Mouse (Mus musculus): Measurements from ENCODE around the gene Olfr283. TPM values are rescaled to one million over a fixed set of nuclear protein-coding genes. Genes with fewer than 3 reads are reported as not detected.

Gene Olfr283
- not detected for polyA plus RNA-seq (2017; shearing (Covaris generic))

DNA sequence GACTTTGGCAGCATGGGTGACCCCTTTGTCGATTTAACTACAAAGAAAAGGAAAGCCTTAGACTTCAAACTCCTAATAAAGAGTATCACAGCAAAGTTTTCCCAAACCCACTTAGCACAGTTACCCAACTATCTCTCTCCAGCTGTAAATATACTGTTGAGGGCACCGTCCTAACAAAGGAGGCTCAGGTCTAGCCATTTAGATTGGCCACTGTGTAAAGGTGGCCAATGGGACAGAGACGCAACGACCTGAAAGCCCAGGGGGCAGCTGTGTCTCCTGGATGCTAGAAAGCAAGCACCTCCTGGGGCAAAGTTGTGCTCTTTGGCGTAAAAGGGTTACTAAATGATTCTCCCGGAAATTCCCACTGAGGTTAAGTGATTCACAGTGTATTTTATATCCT is at the start of gene Olfr283:
Gene Olfr283 (minus strand): TSS at position 101 of the 400 bp plus-strand sequence.

DNA sequence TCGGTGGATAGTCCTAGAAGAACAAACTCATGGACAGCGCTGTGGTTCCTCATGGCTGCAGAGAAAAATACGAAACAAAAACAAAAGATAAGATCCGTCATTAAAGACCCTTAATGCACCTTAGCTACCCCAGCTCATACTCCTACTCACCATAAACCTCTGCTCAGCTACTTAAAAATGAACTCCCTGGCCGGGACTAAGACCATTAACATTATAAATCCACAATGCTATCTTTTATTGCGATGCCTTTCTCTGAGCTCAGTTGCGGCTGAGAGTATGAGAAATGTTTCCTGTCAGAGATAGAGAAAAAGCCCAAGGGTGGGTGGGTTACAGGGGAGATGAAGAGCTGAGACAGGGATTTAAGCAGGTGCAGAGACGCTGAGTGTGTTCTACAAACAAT is 39.9 kb downstream of the Olfr283 start, which contains the start of gene Olfr284:
Gene Olfr284 (minus strand): TSS at position 101 of the 400 bp plus-strand sequence.

Other genes with a start within 250 kb of the Olfr283 start
- gene Asb8, start 215.3 kb downstream of the Olfr283 start, polyA plus RNA-seq (2017; shearing (Covaris generic)): 14.8 TPM
- gene Ccdc184, start 213.8 kb downstream of the Olfr283 start, polyA plus RNA-seq (2017; shearing (Covaris generic)): not detected
- not detected for gene Olfr288, start 185.4 kb downstream of the Olfr283 start, polyA plus RNA-seq (2017; shearing (Covaris generic))
- gene Gm44579, start 160.0 kb downstream of the Olfr283 start, polyA plus RNA-seq (2017; shearing (Covaris generic)): 0.33 TPM
- gene Olfr287, start 159.9 kb downstream of the Olfr283 start, polyA plus RNA-seq (2017; shearing (Covaris generic)): not detected
- gene Olfr286, start 146.5 kb downstream of the Olfr283 start, polyA plus RNA-seq (2017; shearing (Covaris generic)): 0.38 TPM
- not detected for gene H1fnt, start 123.7 kb downstream of the Olfr283 start, polyA plus RNA-seq (2017; shearing (Covaris generic))
- not detected for gene Zfp641, start 84.8 kb downstream of the Olfr283 start, polyA plus RNA-seq (2017; shearing (Covaris generic))
- gene Olfr285, start 63.6 kb downstream of the Olfr283 start, polyA plus RNA-seq (2017; shearing (Covaris generic)): 0.10 TPM
- gene Olfr284, start 40.0 kb downstream of the Olfr283 start, polyA plus RNA-seq (2017; shearing (Covaris generic)): not detected
- not detected for gene Olfr282, start 50.3 kb upstream of the Olfr283 start, polyA plus RNA-seq (2017; shearing (Covaris generic))
- gene Olfr281, start 71.6 kb upstream of the Olfr283 start, polyA plus RNA-seq (2017; shearing (Covaris generic)): 0.55 TPM
- gene OR5BS1P, start 89.0 kb upstream of the Olfr283 start, polyA plus RNA-seq (2017; shearing (Covaris generic)): not detected
- gene Lalba, start 101.8 kb upstream of the Olfr283 start, polyA plus RNA-seq (2017; shearing (Covaris generic)): not detected
- 0.21 TPM for gene Olfr279, start 111.5 kb upstream of the Olfr283 start, polyA plus RNA-seq (2017; shearing (Covaris generic))
- 71.2 TPM for gene Kansl2, start 153.3 kb upstream of the Olfr283 start, polyA plus RNA-seq (2017; shearing (Covaris generic))
- 124 TPM for gene Ccnt1, start 190.0 kb upstream of the Olfr283 start, polyA plus RNA-seq (2017; shearing (Covaris generic))
- not detected for gene 4930415O20Rik, start 190.1 kb upstream of the Olfr283 start, polyA plus RNA-seq (2017; shearing (Covaris generic))
- gene Adcy6, start 229.1 kb upstream of the Olfr283 start, polyA plus RNA-seq (2017; shearing (Covaris generic)): 0.56 TPM
- 0.99 TPM for gene Cacnb3, start 249.9 kb upstream of the Olfr283 start, polyA plus RNA-seq (2017; shearing (Covaris generic))